Mouse (Mus musculus) kidney, embryonic 16.5 days (tissue): ENCODE measurements at regions not wholly inside any gene's neighbourhood (a gene's known extent, or its start where the extent isn't known, plus 50 kb on each side); places are given as distances from the start of the nearest gene placed in this dataset.

Source experiments
- ATAC-seq: fragments of 200-750 bp; cut with Nextera tagmentation; 2 replicates; pipeline ENCODE4 v1.8.0; 2017; ENCODE audit warnings: moderate TSS enrichment; ENCODE audit not compliant: low FRiP score, low TSS enrichment
- H3K27ac ChIP-seq: fragments of 300-500 bp; sonication (generic); 2 replicates; pipeline ENCODE4 v1.5.1; 2014; ENCODE audit warnings: low read length
- H3K27me3 ChIP-seq: fragments of 300-500 bp; sonication (generic); 2 replicates; pipeline ENCODE4 v1.6.1; 2014; ENCODE audit warnings: low read length, control low read depth, mixed read lengths; ENCODE audit not compliant: insufficient read depth
- H3K36me3 ChIP-seq: fragments of 300-500 bp; sonication (generic); 2 replicates; pipeline ENCODE4 v1.6.1; 2014; ENCODE audit warnings: low read length, control low read depth, mixed read lengths; ENCODE audit not compliant: insufficient read depth
- H3K4me1 ChIP-seq: fragments of 300-500 bp; sonication (generic); 2 replicates; pipeline ENCODE4 v1.6.1; 2014; ENCODE audit warnings: low read length, control low read depth, mixed read lengths; ENCODE audit not compliant: insufficient read depth
- H3K4me2 ChIP-seq: fragments of 300-500 bp; sonication (generic); replicated peaks from 2 replicates; pipeline ENCODE4 v1.6.1; 2014; ENCODE audit warnings: low read depth, low read length
- H3K4me3 ChIP-seq: fragments of 300-500 bp; sonication (generic); 2 replicates; pipeline ENCODE4 v1.5.1; 2014; ENCODE audit warnings: mild to moderate bottlenecking, low read length
- H3K9ac ChIP-seq: fragments of 300-500 bp; sonication (generic); replicated peaks from 2 replicates; pipeline ENCODE4 v1.6.1; 2014; ENCODE audit warnings: low read length
- H3K9me3 ChIP-seq: fragments of 300-500 bp; sonication (generic); 2 replicates; pipeline ENCODE4 v1.6.1; 2016; ENCODE audit warnings: low read length, control low read depth
- WGBS: fragments of 180-500 bp; shearing (Covaris S2); extraction: QIAGEN DNeasy Blood & Tissue Kit; methylation state at CpG from one replicate; pipeline ENCODE4 v1.1.7; 2014; 5-methylcytosine and 5-hydroxymethylcytosine counted together

DNA sequence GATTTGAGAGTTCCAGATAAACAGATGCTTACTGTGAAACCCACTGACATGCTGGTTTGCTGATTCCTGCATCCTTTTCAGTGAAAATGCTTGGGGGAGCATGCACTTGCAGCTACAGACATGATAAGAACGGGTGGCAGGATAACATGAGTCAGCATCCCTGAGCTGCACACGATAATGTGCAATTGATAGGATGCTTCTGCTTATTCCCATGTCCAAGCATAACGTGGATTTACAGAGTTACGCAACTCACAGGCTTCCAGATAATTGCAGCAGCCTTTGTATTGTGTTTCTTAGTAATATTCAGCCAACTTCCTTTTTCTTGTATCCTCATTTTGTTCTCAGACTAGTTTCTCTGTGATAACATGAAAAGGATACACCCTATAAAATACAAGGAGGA lies 245.7 kb downstream of the Flrt2 start:
- no peak overlapping the region for H3K4me3 ChIP-seq
- H3K4me1 ChIP-seq = no peaks in the 10 kb centered on the region
- no peak for ATAC-seq
- 71% methylated on average over 4 of the region's 4 CpGs for WGBS
- H3K27ac ChIP-seq = no peak overlapping the region
- H3K36me3 ChIP-seq = no peaks in the 10 kb centered on the region
- no peak overlapping the region for H3K9ac ChIP-seq
- H3K4me2 ChIP-seq = no peak overlapping the region
- no peaks in the 10 kb centered on the region for H3K9me3 ChIP-seq
- no peaks in the 10 kb centered on the region for H3K27me3 ChIP-seq

DNA sequence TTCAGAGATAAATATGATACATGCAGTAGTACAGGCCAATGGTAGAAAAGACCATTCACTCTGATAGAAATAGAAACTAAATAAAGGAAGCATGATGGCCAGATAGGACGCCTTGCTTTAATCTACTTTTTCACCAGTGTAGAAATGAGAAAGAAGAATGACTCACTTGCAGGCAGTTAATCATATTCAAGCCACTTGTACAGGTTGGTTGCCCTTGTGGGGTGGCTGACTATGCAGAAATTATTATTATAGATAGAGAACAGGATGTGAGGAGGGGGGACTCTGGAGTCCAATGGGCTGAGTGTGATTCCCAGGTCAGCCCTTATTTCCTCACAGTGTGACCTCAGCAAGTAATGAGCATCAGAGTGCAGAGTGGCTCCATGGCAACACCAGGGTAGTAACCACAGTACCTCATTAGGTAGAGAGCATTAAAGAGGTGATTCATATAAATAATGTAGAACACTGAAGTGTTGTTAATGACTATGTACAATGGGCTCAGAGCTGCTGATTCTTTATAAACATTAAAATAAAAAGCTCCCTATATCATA lies 248.5 kb downstream of the Flrt2 start:
- Histone ChIP-seq H3K36me3 (no peaks in the 10 kb centered on the region), H3K4me1 (no peaks in the 10 kb centered on the region), H3K27ac (no peak overlapping the region), H3K27me3 (no peaks in the 10 kb centered on the region), H3K4me3 (no peak overlapping the region), H3K9ac (no peak overlapping the region), H3K9me3 (no peaks in the 10 kb centered on the region), H3K4me2 (no peak overlapping the region)
- WGBS = 85% methylated on average over 1 of the region's 1 CpGs
- ATAC-seq = no peak

GRCm38 (mm10) chr12:95959786-95960504 lies 267.9 kb downstream of the Flrt2 start:
- no peaks in the 10 kb centered on the region for H3K36me3 ChIP-seq
- H3K9ac ChIP-seq = no peak overlapping the region
- no peaks in the 10 kb centered on the region for H3K27me3 ChIP-seq
- H3K4me2 ChIP-seq = no peak overlapping the region
- H3K4me1 ChIP-seq = no peaks in the 10 kb centered on the region
- no peak overlapping the region for H3K4me3 ChIP-seq
- no peak overlapping the region for H3K27ac ChIP-seq
- no peaks in the 10 kb centered on the region for H3K9me3 ChIP-seq
- 79% methylated on average over 6 of the region's 6 CpGs for WGBS
- ATAC-seq = no peak

GRCm38 (mm10) chr12:95960505-95960871 lies 268.5 kb downstream of the Flrt2 start:
- H3K4me1 ChIP-seq = no peaks in the 10 kb centered on the region

DNA sequence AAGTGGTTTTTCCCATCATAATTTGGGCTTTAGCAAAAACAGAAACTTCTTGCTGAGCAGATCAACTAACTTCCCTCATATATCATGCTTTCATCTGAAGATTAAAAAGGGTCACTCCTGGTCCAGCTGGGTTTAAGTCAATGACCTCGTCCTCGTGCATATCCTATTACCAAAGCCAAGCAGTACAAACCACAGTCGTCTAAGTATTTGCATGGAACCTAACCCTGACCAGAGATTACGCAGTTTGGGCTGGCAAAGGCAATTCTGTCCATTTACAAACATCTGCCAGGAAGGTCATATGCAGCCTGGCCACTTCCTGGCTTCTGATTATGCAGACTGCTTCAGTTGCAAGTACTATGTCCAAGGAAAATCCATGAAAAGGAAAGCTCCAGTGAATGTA lies 270.8 kb downstream of the Flrt2 start:
- Histone ChIP-seq H3K4me1 (no peaks in the 10 kb centered on the region), H3K27ac (no peak overlapping the region), H3K4me3 (no peak overlapping the region), H3K9me3 (no peaks in the 10 kb centered on the region), H3K27me3 (no peaks in the 10 kb centered on the region), H3K4me2 (no peak overlapping the region), H3K36me3 (no peaks in the 10 kb centered on the region), H3K9ac (no peak overlapping the region)
- no peak for ATAC-seq
- WGBS = 19% methylated on average over 4 of the region's 4 CpGs

More at GRCm38 (mm10) chr12:95960505-95960871, 268.5 kb downstream of the Flrt2 start:
- no peak overlapping the region for H3K4me3 ChIP-seq
- no peak overlapping the region for H3K4me2 ChIP-seq
- no peak for ATAC-seq
- no peaks in the 10 kb centered on the region for H3K9me3 ChIP-seq
- H3K27ac ChIP-seq = no peak overlapping the region
- no peak overlapping the region for H3K9ac ChIP-seq
- no peaks in the 10 kb centered on the region for H3K27me3 ChIP-seq
- H3K36me3 ChIP-seq = no peaks in the 10 kb centered on the region
- WGBS = 84% methylated on average over 3 of the region's 3 CpGs

- no peaks in the 10 kb centered on the region for H3K36me3 ChIP-seq
These were observed 296.8 kb downstream of the Flrt2 start for GRCm38 (mm10) chr12:95988669-95989288.

GRCm38 (mm10) chr12:95994963-95995362 lies 302.9 kb downstream of the Flrt2 start:
- H3K4me2 ChIP-seq = no peak overlapping the region
- H3K9me3 ChIP-seq = no peaks in the 10 kb centered on the region
- H3K4me3 ChIP-seq = no peak overlapping the region
- ATAC-seq = no peak
- 62% methylated on average over 2 of the region's 2 CpGs for WGBS
- no peak overlapping the region for H3K27ac ChIP-seq
- H3K4me1 ChIP-seq = no peaks in the 10 kb centered on the region
- no peak overlapping the region for H3K9ac ChIP-seq
- H3K36me3 ChIP-seq = no peaks in the 10 kb centered on the region
- no peaks in the 10 kb centered on the region for H3K27me3 ChIP-seq

More at GRCm38 (mm10) chr12:95988669-95989288, 296.8 kb downstream of the Flrt2 start:
- Histone ChIP-seq H3K27me3 (no peaks in the 10 kb centered on the region), H3K9ac (no peak overlapping the region), H3K9me3 (no peaks in the 10 kb centered on the region), H3K4me2 (no peak overlapping the region), H3K4me1 (no peaks in the 10 kb centered on the region), H3K27ac (no peak overlapping the region), H3K4me3 (no peak overlapping the region)
- ATAC-seq = no peak
- 63% methylated on average over 5 of the region's 5 CpGs for WGBS

- Histone ChIP-seq H3K27me3 (no peaks in the 10 kb centered on the region), H3K27ac (no peak overlapping the region), H3K4me3 (no peak overlapping the region), H3K9ac (no peak overlapping the region), H3K9me3 (no peaks in the 10 kb centered on the region), H3K4me2 (no peak overlapping the region), H3K4me1 (no peaks in the 10 kb centered on the region), H3K36me3 (no peaks in the 10 kb centered on the region)
- WGBS = 25% methylated on average over 1 of the region's 1 CpGs
- no peak for ATAC-seq
These were observed 338.2 kb downstream of the Flrt2 start for GRCm38 (mm10) chr12:96030180-96030579.

GRCm38 (mm10) chr12:96075365-96075764 lies 383.3 kb downstream of the Flrt2 start:
- H3K36me3 ChIP-seq = no peaks in the 10 kb centered on the region
- no peaks in the 10 kb centered on the region for H3K9me3 ChIP-seq
- no peak for ATAC-seq
- H3K4me1 ChIP-seq = no peaks in the 10 kb centered on the region
- no peak overlapping the region for H3K4me2 ChIP-seq
- WGBS = 77% methylated on average over 4 of the region's 4 CpGs
- no peaks in the 10 kb centered on the region for H3K27me3 ChIP-seq
- H3K9ac ChIP-seq = no peak overlapping the region
- no peak overlapping the region for H3K4me3 ChIP-seq
- no peak overlapping the region for H3K27ac ChIP-seq

- Histone ChIP-seq H3K9ac (no peak overlapping the region), H3K27ac (no peak overlapping the region), H3K36me3 (no peaks in the 10 kb centered on the region), H3K4me1 (no peaks in the 10 kb centered on the region), H3K9me3 (no peaks in the 10 kb centered on the region), H3K4me2 (no peak overlapping the region), H3K27me3 (no peaks in the 10 kb centered on the region), H3K4me3 (no peak overlapping the region)
- WGBS = 90% methylated on average over 2 of the region's 2 CpGs
- ATAC-seq = no peak
These were observed 399.0 kb downstream of the Flrt2 start for GRCm38 (mm10) chr12:96090995-96091394.
